Mouse (Mus musculus) MEL (cell line): ENCODE data around the gene Il1r2. TPM values are rescaled to one million over a fixed set of nuclear protein-coding genes. Genes with fewer than 3 reads are reported as not detected.

ENCODE experiments used
- DNase-seq: peaks from one replicate; pipeline ENCODE4 v3.0.0; 2011; ENCODE audit warnings: low read depth, low spot score
- H3K27ac ChIP-seq: 2 replicates; pipeline ENCODE4 v1.5.1; 2012; ENCODE audit warnings: low read depth, mild to moderate bottlenecking, control low read depth, low read length, moderate library complexity; ENCODE audit not compliant: control insufficient read depth
- H3K27me3 ChIP-seq, 2 experiments: fragments of 150-350 bp in 1 of 2; sonication (generic) in 1 of 2; 2 replicates each; pipeline ENCODE4 v1.6.1; 2012; ENCODE audit warnings: low read length in 2 of 2, mild to moderate bottlenecking in 2 of 2, improper control_type of control experiment in 1 of 2, moderate library complexity in 1 of 2; ENCODE audit not compliant: insufficient read depth in 2 of 2, control insufficient read depth in 1 of 2
- H3K36me3 ChIP-seq, 2 experiments: 2 replicates each; pipeline ENCODE4 v1.6.1; 2012 to 2014; ENCODE audit warnings: low read length in 2 of 2, improper control_type of control experiment in 1 of 2, inconsistent platforms in 1 of 2, mild to moderate bottlenecking in 1 of 2; ENCODE audit not compliant: insufficient read depth in 2 of 2, control insufficient read depth in 1 of 2
- H3K4me1 ChIP-seq, 2 experiments: fragments of 150-350 bp in 1 of 2; sonication (generic) in 1 of 2; 2 replicates each; pipeline ENCODE4 v1.6.1; 2012; ENCODE audit warnings: low read length in 2 of 2, improper control_type of control experiment in 1 of 2, mild to moderate bottlenecking in 1 of 2; ENCODE audit not compliant: insufficient read depth in 2 of 2, control insufficient read depth in 1 of 2
- H3K4me3 ChIP-seq, 2 experiments: fragments of 150-350 bp in 1 of 2; sonication (generic) in 1 of 2; 2 replicates each; pipeline ENCODE4 v1.5.1; 2012; ENCODE audit warnings: low read depth in 2 of 2, low read length in 2 of 2, mild to moderate bottlenecking in 2 of 2, moderate library complexity in 2 of 2, control low read depth in 1 of 2, improper control_type of control experiment in 1 of 2; ENCODE audit not compliant: control insufficient read depth in 1 of 2, insufficient read depth in 1 of 2
- H3K79me2 ChIP-seq: 2 replicates; pipeline ENCODE4 v1.6.1; 2012; ENCODE audit warnings: mild to moderate bottlenecking, low read length, moderate library complexity; ENCODE audit not compliant: control insufficient read depth, poor library complexity, insufficient read depth
- H3K9ac ChIP-seq: 2 replicates; pipeline ENCODE4 v1.6.1; 2012; ENCODE audit warnings: low read depth, mild to moderate bottlenecking, control low read depth, low read length, moderate library complexity; ENCODE audit not compliant: control insufficient read depth, poor library complexity, severe bottlenecking
- H3K9me3 ChIP-seq: fragments of 150-350 bp; sonication (generic); replicated peaks from 2 replicates; pipeline ENCODE4 v1.6.1; 2012; ENCODE audit warnings: mild to moderate bottlenecking, low read length, improper control_type of control experiment, moderate library complexity; ENCODE audit not compliant: insufficient read depth
- JUND ChIP-seq: IDR thresholded peaks from 2 replicates; pipeline ENCODE4 v1.6.1; 2011; ENCODE audit warnings: low read depth, mild to moderate bottlenecking, improper control_type of control experiment, low read length
- POLR2AphosphoS5 ChIP-seq: IDR thresholded peaks from 2 replicates; pipeline ENCODE4 v1.6.1; 2012; ENCODE audit warnings: low read depth, borderline replicate concordance, mild to moderate bottlenecking, inconsistent platforms, low read length, moderate library complexity, mixed read lengths
- TBP ChIP-seq: IDR thresholded peaks from 2 replicates; pipeline ENCODE4 v1.8.0; 2011; ENCODE audit warnings: low read depth, low read length, improper control_type of control experiment
- polyA plus RNA-seq, 2 experiments: library from polyadenylated mRNA; stranded (reverse) in 1 of 2; unstranded in 1 of 2; fragments of >175 nt in 1 of 2; fragments of >200 nt in 1 of 2; gene quantifications; 2 replicates each; pipeline versions ENCODE4 v1.2.1 to v1.2.4; 2012; ENCODE audit warnings: low replicate concordance in 2 of 2, low read depth in 1 of 2; ENCODE audit not compliant: insufficient read length in 2 of 2, insufficient read depth in 1 of 2, missing spikeins in 1 of 2
- total RNA-seq: library from RNA; depleted of rRNA; stranded (reverse); fragments of 300-350 nt; gene quantifications from 2 replicates; pipeline ENCODE4 v1.2.3, GENCODE M21; 2012; rRNA removed

Il1r2 gene
- total and polyA plus RNA-seq, 3 experiments = not detected

DNA sequence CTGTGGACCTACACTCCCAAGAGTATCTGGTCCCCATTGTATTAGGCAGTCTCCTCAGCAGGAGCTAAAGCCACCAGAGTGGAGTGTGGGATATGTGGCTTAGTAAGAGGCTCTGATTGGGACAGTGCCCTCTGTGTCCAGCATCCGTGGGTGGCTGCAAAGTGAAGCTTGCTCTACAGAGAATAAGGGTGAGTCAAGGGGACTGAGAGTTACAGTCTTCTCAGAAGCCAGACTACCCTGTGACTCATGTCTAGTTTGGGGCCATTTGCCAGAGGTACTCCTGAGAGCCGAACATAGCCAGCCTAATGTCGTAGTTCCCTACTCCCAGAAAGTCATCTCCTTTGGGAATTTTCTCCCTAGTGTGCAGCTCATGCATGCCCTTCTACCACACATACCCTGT lies 100.3 kb downstream of the Il1r2 start:
- Histone ChIP-seq H3K36me3 (no peaks in the 10 kb centered on the region), H3K9ac (no peak overlapping the region), H3K4me3 (no peak overlapping the region), H3K27me3 (peaks cover 0 to 3% of the 10 kb centered on the region in 2 experiments; a peak in 2 of 4 replicates), H3K27ac (no peak overlapping the region), H3K4me1 (no peaks in the 10 kb centered on the region), H3K79me2 (no peaks in the 10 kb centered on the region), H3K9me3 (no peaks in the 10 kb centered on the region)
- TF ChIP-seq TBP (no peak), POLR2AphosphoS5 (no peak), JUND (no peak)
- DNase-seq = no peak

Other genes starting within 250 kb of the Il1r2 start
- 0.04 TPM in 1 of 2 replicates, not detected in the other for gene Map4k4, start 173.2 kb upstream of the Il1r2 start, total RNA-seq
- under 1 TPM in 1 of 2 experiments, not detected in 1; 0.21 TPM for gene Map4k4, start 173.2 kb upstream of the Il1r2 start, polyA plus RNA-seq
- 1.4 and 1.5 TPM in 2 replicates for gene Il1r1, start 151.0 kb downstream of the Il1r2 start, total RNA-seq
- gene Il1r1, start 151.0 kb downstream of the Il1r2 start, polyA plus RNA-seq = 1 to 10 TPM in 1 of 2 experiments, not detected in 1; 3.1 TPM